Mouse (Mus musculus) testis, adult 2 months (tissue): ENCODE measurements at regions not wholly inside any gene's neighbourhood (a gene's known extent, or its start where the extent isn't known, plus 50 kb on each side); places are given as distances from the start of the nearest gene placed in this dataset.

Experiments used
- H3K27ac ChIP-seq: fragments of 200-500 bp; 2 replicates; pipeline ENCODE4 v1.5.1; 2012; ENCODE audit warnings: low read depth, low read length; ENCODE audit not compliant: control insufficient read depth, insufficient read depth
- H3K27me3 ChIP-seq: fragments of 200-500 bp; 2 replicates; pipeline ENCODE4 v1.6.1; 2012; ENCODE audit warnings: mild to moderate bottlenecking, low read length, moderate library complexity; ENCODE audit not compliant: control insufficient read depth, insufficient read depth
- H3K36me3 ChIP-seq: fragments of 200-500 bp; 2 replicates; pipeline ENCODE4 v1.6.1; 2012; ENCODE audit warnings: mild to moderate bottlenecking, low read length; ENCODE audit not compliant: control insufficient read depth, insufficient read depth
- H3K4me1 ChIP-seq: fragments of 200-500 bp; 2 replicates; pipeline ENCODE4 v1.6.1; 2012; ENCODE audit warnings: low read length; ENCODE audit not compliant: control insufficient read depth, insufficient read depth
- H3K4me3 ChIP-seq: fragments of 200-500 bp; 2 replicates; pipeline ENCODE4 v1.5.1; 2012; ENCODE audit warnings: low read depth, mild to moderate bottlenecking, low read length, moderate library complexity, mixed read lengths; ENCODE audit not compliant: control insufficient read depth
- CTCF ChIP-seq: fragments of 200-500 bp; IDR thresholded peaks from 2 replicates; pipeline ENCODE4 v1.5.1; 2012; ENCODE audit warnings: low read depth, mild to moderate bottlenecking, inconsistent platforms, low read length, moderate library complexity; ENCODE audit not compliant: control insufficient read depth, insufficient read depth, insufficient replicate concordance
- POLR2A ChIP-seq: fragments of 200-500 bp; IDR thresholded peaks from 2 replicates; pipeline ENCODE4 v1.6.1; 2012; ENCODE audit warnings: low read depth, mild to moderate bottlenecking, inconsistent platforms, low read length, moderate library complexity; ENCODE audit not compliant: control insufficient read depth

DNA sequence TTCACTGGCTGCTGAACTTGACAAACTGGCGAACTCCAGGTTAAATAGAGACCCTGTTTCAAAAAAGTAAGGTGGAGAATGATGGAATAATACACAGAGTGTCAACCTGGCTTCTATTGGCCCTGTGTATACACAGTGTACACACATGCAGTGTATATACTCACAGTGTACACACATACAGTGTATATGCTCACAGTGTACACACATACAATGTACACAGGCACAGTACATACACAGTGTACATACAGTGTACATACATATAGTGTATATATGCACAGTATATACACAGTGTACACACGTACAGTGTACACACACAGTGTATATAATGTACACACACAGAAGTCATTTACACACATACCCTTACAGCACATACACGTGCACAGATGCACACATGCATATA lies 52.4 kb upstream of the Aldh1b1 start:
- TF ChIP-seq POLR2A (no peak), CTCF (no peak)
- H3K27me3 ChIP-seq: no peaks in the 10 kb centered on the region
- H3K4me3 ChIP-seq: no peak overlapping the region
- no peaks in the 10 kb centered on the region for H3K4me1 ChIP-seq
- no peaks in the 10 kb centered on the region for H3K36me3 ChIP-seq
- no peak overlapping the region for H3K27ac ChIP-seq

DNA sequence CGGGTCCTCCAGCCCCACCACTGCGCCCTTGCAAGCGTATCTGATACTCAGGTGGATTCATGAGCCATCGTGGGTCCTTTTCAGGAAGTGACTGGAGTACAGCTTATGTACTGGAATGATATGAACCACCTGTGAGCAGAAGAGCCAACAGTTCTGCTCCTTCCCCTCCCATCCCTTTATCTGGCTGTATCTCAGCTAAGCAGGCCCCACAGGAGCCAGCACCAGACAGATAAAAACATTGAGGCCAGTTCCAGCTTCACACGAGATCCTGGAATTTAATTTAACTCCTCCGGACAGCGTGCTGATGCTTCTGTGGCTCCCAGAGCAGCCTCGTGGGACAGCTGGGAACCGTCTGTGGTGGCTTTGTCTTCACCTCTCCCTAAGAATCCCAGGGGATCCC lies 53.1 kb upstream of the Aldh1b1 start:
- H3K4me1 ChIP-seq: no peaks in the 10 kb centered on the region
- TF ChIP-seq CTCF: no peak
- TF ChIP-seq POLR2A: no peak

DNA sequence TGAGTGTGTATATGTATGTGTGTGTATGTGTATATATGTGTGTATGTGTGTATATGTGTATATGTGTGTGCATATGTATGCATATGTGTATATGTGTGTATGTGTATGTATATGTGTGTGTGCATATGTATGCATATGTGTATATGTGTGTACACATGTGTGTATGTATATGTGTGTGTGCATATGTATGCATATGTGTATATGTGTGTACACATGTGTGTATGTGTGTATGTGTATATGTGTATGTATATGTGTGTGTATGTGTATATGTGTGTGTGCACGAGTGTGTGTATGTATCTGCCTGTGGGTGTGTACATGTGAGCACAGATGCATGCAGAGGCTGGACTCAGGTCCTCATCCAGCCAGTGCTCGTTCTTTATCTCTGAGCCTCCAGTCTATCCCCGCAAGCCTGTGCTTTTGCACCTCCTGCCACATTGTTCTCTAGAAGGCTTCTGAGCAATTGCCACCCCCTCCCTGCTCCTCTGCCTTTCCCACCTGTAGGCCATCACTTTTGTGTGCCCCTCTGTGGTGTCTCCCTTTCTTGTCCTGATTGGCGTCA lies 53.9 kb upstream of the Aldh1b1 start:
- no peak overlapping the region for H3K4me3 ChIP-seq
- no peaks in the 10 kb centered on the region for H3K36me3 ChIP-seq
- no peaks in the 10 kb centered on the region for H3K4me1 ChIP-seq
- H3K27ac ChIP-seq: no peak overlapping the region
- no peaks in the 10 kb centered on the region for H3K27me3 ChIP-seq
- no peak for TF ChIP-seq CTCF

More for the DNA sequence above, 53.1 kb upstream of the Aldh1b1 start:
- H3K36me3 ChIP-seq: no peaks in the 10 kb centered on the region
- no peak overlapping the region for H3K27ac ChIP-seq
- H3K27me3 ChIP-seq: no peaks in the 10 kb centered on the region
- no peak overlapping the region for H3K4me3 ChIP-seq

DNA sequence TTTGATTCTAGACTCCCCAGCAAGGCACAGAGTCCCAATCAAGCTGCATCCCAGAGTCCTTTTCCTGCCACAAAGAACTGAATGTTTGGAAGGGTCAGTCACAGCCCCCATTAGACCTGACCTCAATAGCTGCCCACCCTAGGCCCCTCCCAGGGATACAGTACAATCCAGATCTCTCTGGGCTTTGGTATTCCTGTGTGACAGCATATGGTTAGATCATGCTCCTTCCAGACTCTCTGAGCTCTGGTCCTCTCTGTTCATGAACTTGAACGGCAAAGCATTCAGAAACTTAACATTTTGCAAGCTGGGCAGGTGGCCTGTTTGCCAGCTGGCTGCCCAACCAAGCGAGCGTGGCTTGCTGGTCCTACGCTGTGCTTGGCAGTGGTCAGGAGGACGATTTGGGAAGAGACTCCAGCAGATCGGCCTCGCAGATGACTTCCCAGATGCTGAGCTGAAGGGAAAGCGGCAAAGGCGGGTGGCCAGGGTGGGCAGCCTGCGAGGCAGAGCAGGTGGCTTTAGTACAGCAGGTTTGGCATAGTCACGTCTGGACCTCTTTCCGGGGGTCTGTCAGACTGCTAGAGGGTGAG lies 58.0 kb upstream of the Aldh1b1 start:
- Histone ChIP-seq H3K27ac (no peak overlapping the region), H3K4me3 (no peak overlapping the region), H3K36me3 (no peaks in the 10 kb centered on the region), H3K27me3 (no peaks in the 10 kb centered on the region), H3K4me1 (no peaks in the 10 kb centered on the region)
- TF ChIP-seq POLR2A: no peak
- TF ChIP-seq CTCF: no peak

- TF ChIP-seq POLR2A (no peak), CTCF (no peak)
- no peaks in the 10 kb centered on the region for H3K27me3 ChIP-seq
- no peaks in the 10 kb centered on the region for H3K4me1 ChIP-seq
Measured at GRCm38 (mm10) chr4:45740319-45740718, 58.5 kb upstream of the Aldh1b1 start.

GRCm38 (mm10) chr4:45739696-45740095 lies 59.1 kb upstream of the Aldh1b1 start:
- Histone ChIP-seq H3K27me3 (no peaks in the 10 kb centered on the region), H3K4me1 (no peaks in the 10 kb centered on the region), H3K36me3 (no peaks in the 10 kb centered on the region), H3K27ac (no peak overlapping the region), H3K4me3 (no peak overlapping the region)
- no peak for TF ChIP-seq POLR2A
- no peak for TF ChIP-seq CTCF

More at GRCm38 (mm10) chr4:45740319-45740718, 58.5 kb upstream of the Aldh1b1 start:
- H3K4me3 ChIP-seq: no peak overlapping the region
- no peaks in the 10 kb centered on the region for H3K36me3 ChIP-seq
- H3K27ac ChIP-seq: no peak overlapping the region

- no peak for TF ChIP-seq CTCF
- TF ChIP-seq POLR2A: no peak
- H3K27me3 ChIP-seq: no peaks in the 10 kb centered on the region
- H3K36me3 ChIP-seq: no peaks in the 10 kb centered on the region
- H3K27ac ChIP-seq: no peak overlapping the region
- no peak overlapping the region for H3K4me3 ChIP-seq
- no peaks in the 10 kb centered on the region for H3K4me1 ChIP-seq
Measured at GRCm38 (mm10) chr4:45739168-45739567, 59.7 kb upstream of the Aldh1b1 start.
